Mouse (Mus musculus) WW6 (cell line): ENCODE measurements around the gene Ciao1.
"Not testable (repeated sequence)": the region's sequence is repeated elsewhere in the genome, so short reads cannot be mapped to it uniquely, and the experiment has no call there.

Source experiments
- DNase-seq: peaks from one replicate; pipeline ENCODE4 v3.0.0-alpha.2; 2013; ENCODE audit warnings: low read depth, low spot score

Gene Ciao1

GRCm38 (mm10) chr2:127250291-127251008 is 2.8 kb upstream of the Ciao1 start:
- DNase-seq = no peak

DNA sequence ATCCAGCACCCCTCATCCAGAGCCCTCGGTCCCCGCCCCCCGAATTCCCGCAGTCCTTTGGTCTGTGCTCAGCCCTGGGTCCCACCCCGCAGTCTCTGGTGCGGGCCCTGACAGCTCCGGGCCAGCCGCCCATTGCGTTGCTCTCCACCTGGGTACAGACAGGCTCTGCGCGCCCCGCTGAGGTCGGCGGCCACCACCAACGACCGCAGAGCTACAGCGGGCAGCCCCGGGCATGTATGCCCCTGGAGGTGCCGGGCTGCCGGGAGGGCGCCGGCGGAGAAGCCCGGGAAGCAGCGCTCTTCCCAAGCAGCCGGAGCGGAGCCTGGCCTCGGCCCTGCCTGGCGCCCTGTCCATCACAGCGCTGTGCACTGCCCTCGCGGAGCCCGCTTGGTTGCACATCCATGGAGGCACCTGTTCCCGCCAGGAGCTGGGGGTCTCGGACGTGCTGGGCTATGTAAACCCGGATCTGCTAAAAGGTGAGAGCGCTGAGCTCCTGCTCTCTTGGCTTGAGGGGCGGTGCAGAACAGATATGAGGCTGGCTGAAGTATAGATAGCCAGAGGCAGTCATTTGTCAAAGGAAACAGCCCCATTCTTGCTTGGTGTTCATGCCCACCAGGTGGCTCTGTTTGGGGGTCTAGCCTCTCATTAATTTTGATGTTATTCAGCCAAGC is 853 bp upstream of the Ciao1 start:
- no peak for DNase-seq

GRCm38 (mm10) chr2:127240065-127240464 is 7.6 kb downstream of the Ciao1 start:
- no peak for DNase-seq

- no peak for DNase-seq
Observed at GRCm38 (mm10) chr2:127237897-127238610, 9.6 kb downstream of the Ciao1 start.

- DNase-seq = no peak
Observed at GRCm38 (mm10) chr2:127225261-127225660, 22.4 kb downstream of the Ciao1 start.

GRCm38 (mm10) chr2:127217746-127218145 is 29.9 kb downstream of the Ciao1 start:
- DNase-seq = no peak

GRCm38 (mm10) chr2:127210701-127211100 is 36.9 kb downstream of the Ciao1 start:
- no peak for DNase-seq

DNA sequence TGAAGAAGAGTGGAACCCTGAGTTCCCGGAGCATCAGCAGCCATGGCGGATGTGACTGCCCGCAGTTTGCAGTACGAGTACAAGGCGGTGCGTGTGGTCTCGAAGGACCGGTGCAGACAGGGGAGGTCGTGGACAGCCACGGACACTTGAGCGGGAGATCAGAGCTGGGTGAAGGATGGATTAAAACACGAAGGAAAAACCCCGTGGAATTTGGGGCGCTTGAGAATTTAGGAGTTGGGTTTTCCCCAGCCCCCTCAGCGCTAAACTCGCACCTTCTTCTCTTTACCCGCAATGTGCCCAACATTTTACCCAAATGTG is 39.2 kb downstream of the Ciao1 start:
- DNase-seq = no peak

GRCm38 (mm10) chr2:127207547-127208451 is 39.8 kb downstream of the Ciao1 start, which contains the start of the genes 1810024B03Rik and Snrnp200:
TSS of gene 1810024B03Rik (minus strand) at chr2:127208280.
TSS of gene Snrnp200 (plus strand) at chr2:127208386.
- peak; percentile 91 for DNase-seq

- DNase-seq = no peak
Observed at GRCm38 (mm10) chr2:127206916-127207315, 40.7 kb downstream of the Ciao1 start.

- DNase-seq = not testable (repeated sequence)
Observed at GRCm38 (mm10) chr2:127205936-127206335, 41.7 kb downstream of the Ciao1 start.

GRCm38 (mm10) chr2:127204932-127205331 is 42.7 kb downstream of the Ciao1 start:
- peak; percentile 18 for DNase-seq
